Mouse (Mus musculus): ENCODE measurements around the gene Prkab2. TPM values are rescaled to one million over a fixed set of nuclear protein-coding genes. Genes with fewer than 3 reads are reported as not detected.

The Prkab2 gene
- polyA plus RNA-seq (2017; shearing (Covaris generic)), result 4.1 TPM

DNA sequence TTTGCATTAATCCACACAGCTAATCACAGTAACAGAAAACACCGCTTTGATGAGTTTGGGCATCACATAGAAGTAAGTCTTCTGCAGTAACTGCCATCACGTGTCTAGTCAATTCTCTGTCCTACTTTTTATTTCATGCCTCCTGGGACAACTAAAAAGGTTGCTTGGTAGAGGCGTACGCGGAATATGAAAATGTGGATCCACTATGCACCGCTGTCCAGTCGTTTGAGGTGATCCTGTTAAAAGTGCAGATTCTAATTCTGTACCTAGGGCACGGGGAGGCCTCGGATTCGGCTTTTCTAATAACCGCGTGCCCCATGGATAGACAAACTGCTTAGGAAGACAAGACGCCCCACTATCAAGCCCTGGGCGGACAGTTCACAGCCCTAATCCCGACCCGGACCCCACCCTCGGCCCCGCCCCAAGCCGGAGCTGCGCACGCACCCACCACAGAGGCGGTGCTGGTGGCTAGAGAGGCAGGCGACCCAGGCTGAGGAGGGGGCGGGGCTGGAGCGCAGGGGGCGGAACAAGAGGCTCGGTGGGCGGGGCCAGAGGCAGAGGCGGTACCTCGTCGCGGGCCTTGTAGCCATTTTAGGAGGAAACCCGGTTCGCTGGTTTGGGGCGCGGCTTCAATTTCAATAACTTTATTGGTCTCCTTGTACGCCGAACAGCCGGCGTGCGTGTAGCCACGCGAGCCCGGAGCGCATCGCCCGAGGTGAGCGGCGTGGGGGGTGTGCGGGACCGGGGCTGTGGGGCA, at the start of gene Prkab2:
TSS of gene Prkab2 (plus strand) at position 539 of the 757 bp plus-strand sequence.

DNA sequence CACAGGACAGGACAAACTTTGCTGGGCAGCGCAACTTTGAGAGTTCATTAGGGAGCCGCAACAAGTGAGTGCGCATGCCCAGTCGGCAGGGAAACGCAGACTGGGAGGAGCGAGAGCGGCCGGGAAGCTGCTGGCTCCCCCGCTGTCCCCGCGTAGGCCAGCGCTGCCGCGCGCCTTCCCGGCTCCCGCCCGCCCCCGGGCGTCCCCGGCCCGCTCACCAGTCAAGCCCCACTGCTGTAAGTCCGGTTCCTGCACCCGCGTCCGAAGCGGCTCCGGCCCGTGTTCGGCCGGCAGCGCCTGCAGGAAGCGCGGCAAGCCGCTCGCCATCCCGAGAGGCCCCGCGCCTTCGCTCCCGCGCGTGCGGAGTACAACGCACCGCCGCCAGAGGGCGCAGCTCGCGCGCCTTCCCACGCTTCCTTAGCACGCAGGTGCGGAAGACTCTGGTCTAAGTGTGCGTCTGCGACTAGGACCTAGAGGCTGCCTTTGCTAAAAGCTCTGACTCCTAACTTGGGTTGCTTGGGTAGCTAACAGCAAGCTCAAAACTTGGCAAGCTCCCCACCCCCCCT, 48.1 kb upstream of the Prkab2 start, which contains the start of gene Chd1l:
TSS of gene Chd1l (minus strand) at position 359 of the 566 bp plus-strand sequence.

DNA sequence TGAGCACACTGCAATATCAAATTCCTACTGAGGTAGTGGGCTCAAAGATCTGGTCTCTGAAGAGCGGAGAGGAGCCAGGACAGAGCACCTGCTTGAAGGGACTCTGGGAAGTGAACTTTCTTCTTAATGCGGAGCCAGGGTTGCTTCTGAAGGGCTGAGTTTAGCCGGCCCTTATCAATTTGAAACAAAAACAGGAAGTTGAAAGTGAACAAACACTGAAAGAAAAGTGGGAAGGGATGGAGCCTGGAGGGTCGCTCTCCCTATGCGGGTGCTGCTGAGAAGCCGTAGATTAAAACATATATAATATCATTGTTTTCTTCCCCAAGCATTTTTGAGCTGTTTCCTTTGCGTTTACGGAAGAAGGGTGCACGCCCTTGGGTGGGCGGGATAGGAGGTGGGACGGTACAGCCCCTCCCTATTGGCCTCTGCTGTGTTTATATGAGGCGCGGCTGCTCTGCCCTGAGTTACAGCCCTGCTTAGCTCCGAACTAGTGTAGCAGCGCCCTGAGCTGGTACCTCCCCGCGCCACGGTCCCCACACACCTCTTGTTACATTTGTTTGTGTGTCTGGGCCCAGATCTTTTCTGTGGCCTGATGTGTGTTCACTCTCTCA, 29.5 kb upstream of the Prkab2 start, which contains the start of gene Fmo5:
TSS of gene Fmo5 (plus strand) at position 414 of the 611 bp plus-strand sequence.

DNA sequence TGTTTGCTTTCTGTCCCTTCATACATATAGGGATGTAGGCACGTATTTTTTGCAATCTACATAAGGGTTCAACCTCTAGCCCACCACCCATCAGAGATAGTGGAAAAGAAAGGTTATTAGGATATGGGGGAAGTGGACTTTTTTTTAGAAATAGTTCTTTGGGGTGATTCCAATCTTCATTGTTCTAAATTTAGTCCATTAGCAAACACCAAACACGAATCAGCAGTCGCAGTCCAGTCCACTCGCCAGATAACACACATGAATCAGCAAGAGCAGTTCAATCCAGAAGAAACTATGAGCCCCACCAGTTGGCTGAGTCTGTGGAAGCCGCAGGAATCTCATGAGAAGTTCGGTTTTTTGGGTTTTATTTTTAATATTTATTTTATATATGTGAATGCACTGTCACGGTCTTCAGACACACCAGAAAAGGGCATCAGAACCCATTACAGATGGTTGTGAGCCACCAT, 16.7 kb downstream of the Prkab2 start, which contains the start of gene Gm17651:
TSS of gene Gm17651 (minus strand) at position 51 of the 467 bp plus-strand sequence.

Other genes starting within 250 kb of the Prkab2 start
- gene Olfr1402, start 236.2 kb upstream of the Prkab2 start, polyA plus RNA-seq (2017; shearing (Covaris generic)), result not detected
- 43.0 TPM for gene Chd1l, start 48.0 kb upstream of the Prkab2 start, polyA plus RNA-seq (2017; shearing (Covaris generic))
- gene Fmo5, start 29.4 kb upstream of the Prkab2 start, polyA plus RNA-seq (2017; shearing (Covaris generic)), result 16.2 TPM
- not detected for gene Gm17651, start 16.5 kb downstream of the Prkab2 start, polyA plus RNA-seq (2017; shearing (Covaris generic))
- gene Pde4dip, start 230.5 kb downstream of the Prkab2 start, polyA plus RNA-seq (2017; shearing (Covaris generic)), result 35.0 TPM
- gene Sec22b, start 243.0 kb downstream of the Prkab2 start, polyA plus RNA-seq (2017; shearing (Covaris generic)), result 130 TPM